Mouse (Mus musculus) retina, embryonic 14.5 days (tissue): ENCODE measurements at regions not wholly inside any gene's neighbourhood (a gene's known extent, or its start where the extent isn't known, plus 50 kb on each side); places are given as distances from the start of the nearest gene placed in this dataset.
A peak's percentile ranks its signal among the peaks of the same experiment; 100 is the strongest.

Experiments
- DNase-seq: peaks from one replicate; pipeline ENCODE4 v3.0.0-alpha.2; 2015; ENCODE audit warnings: low spot score

DNA sequence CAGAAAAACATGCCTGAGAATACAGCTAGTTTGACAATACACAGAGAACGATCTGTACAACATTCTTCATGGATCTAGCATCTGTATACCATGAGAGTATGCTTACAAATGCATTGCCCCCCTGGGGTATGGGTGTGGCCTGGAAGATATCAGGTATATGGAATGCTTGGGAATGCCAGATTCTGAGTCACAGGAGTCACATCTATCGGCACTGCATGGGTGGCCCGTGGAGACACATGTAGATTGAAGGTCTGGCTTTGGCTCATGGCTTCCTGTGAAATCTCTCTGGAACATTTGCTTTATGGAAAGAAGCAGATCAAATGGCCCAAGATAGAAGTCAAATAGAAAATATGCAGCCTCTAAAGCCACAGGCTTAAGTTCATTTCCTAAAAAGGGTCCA lies 59.6 kb downstream of the Kcne4 start:
- DNase-seq: no peak

DNA sequence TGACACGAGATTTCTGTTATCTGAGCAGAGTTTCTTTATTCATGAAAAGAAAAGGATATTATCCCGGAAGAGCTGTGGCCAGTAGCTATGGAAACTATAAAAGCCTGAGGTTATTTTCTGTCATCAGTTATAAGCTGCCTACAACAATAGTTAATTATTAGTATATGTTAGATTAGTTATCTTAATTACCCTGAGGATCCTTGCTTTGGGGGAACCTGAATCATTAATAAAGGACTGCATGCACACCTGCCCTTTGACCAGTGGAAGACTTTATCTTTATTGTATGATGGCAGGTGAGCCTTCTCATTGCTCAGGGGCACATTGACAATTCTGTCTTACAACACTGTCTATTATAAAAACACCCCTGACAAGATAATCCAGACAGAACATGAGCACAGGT lies 62.7 kb downstream of the Kcne4 start:
- DNase-seq: no peak

- DNase-seq: no peak
These were observed 65.9 kb downstream of the Kcne4 start for GRCm38 (mm10) chr1:78882455-78882854.

DNA sequence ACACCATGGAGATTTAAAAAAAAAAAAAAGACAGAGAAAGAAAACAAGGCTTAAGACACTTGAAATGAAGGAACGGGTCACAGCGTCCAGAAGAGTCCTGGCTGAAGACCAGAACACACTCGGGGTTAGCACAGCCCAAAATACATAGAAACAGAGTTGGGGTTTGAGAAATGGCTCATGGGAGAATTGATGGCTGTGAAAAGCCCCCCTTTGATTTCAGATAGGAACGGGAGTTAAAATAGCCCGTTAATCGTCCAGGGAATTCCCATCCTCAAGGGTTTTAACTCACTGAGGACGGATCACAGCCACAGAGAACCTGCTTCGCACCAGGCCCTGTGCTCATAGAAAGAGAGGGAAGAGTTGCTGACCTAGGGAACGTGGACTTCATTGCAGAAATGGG lies 72.7 kb downstream of the Kcne4 start:
- DNase-seq: no peak

DNA sequence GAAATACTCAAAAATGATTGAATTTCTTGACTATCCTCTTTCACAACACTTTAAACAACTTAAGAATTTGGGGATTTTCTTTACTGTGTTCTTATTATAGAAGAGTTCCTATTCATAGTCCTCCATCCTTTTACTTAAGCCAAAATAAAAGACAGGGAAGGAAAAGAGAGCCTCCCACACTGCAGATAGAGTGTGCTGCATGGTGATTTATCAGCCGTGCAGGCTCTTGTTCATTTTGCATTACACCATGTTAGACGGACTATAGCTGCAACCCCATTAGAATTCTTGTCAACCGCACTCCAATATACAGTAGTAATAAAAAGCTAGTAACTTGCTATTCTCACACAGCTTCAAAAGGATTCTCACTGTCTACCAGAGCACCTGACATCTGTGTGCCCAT lies 74.8 kb downstream of the Kcne4 start:
- no peak for DNase-seq

- DNase-seq: no peak
These were observed 77.7 kb downstream of the Kcne4 start for GRCm38 (mm10) chr1:78894301-78894700.

DNA sequence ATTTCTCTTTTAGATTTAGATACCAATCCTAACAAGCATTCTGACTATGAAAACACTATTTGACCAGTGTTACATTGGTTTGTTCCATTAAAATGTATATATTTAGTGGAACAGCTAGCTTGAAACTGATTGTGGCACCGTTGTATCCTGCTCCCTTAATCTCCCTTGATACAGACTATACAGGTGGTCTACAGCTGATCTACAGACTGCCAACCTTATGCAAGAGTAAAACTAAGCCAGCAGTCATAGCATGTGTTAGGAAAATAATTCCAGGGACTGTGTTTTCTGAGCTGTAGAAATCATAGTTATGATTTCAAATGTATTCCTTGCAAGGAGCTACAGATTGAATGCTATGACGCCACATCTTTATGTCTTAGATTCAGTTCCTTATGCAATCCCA lies 78.6 kb downstream of the Kcne4 start:
- no peak for DNase-seq

DNA sequence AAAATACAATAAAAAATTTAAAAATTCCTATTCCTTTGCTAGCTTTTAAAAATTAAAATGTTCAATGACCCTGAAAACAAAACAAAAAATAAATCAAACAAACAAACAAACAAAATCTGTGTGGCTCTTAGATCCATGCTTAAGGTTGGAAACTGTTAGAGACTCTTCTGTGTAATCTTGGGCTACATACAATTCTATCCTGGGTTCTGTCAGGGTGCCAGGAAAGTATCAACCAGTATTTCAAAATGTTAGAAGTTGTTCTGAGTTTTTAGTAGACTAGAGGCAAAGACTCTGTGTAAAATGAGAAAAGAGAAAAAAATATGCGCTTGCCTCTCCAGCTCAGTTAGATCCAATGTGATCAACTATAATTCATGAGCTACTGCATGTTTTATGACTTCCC lies 91.0 kb downstream of the Kcne4 start:
- no peak for DNase-seq

DNA sequence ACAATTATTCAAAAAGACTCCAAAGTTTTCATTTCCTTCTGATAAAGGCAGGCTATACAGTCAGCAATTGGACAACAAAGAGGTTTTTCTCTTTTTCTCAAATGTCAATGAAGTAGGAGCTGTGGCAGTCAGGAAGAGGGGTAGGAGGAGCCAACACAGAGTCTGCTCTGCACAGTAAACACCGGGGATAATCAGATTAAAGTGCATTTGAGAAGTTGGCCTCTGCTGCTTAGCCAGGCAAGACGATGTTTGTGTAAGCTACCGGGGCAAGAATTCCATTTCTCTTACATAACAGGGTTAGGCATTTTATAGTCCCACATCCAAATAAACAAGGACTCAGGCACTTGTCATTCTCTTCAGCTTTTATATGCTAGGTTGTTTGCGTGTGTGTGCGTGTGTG lies 91.4 kb downstream of the Kcne4 start:
- DNase-seq: peak; percentile 10

GRCm38 (mm10) chr1:78913791-78914190 lies 97.2 kb downstream of the Kcne4 start:
- DNase-seq: no peak

DNA sequence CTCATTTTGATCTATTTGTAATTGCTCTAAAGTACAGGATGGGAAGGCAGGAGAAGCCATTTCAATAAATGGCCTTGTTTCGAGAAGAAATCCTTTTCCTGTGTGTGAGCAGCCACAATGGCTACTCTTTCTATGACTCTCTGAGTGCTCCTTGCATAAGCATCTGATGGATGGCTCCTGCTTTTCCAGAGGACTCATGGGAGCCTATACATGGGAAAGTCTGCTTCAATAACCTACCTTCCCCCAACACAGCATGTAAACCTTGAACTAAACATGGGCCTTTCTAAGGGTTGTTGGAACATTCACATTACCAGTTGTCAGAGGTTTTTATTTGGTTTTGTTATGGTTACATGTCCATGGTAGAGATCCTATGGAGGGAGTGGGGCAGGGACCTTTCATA lies 103.3 kb downstream of the Kcne4 start:
- DNase-seq: no peak

- no peak for DNase-seq
These were observed 113.4 kb downstream of the Kcne4 start for GRCm38 (mm10) chr1:78929975-78930374.

DNA sequence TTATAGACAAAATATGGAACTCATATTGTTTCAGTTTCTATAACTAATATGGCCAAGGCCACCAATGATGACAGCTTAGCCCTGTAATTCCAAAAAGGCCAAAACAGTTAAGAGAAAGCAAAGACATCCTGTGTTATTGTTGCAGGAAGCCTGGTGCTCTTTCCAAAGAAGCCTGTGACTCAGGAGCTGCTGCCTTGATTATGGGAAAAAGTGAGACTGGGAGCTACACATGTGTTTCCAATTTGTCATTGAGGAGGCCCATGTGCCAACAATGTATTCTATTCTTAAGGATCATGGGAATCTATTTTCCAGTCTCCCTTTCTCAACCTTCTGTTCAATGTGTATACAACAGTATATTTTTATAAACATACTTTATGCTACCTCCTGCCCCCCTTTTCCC lies 123.3 kb downstream of the Kcne4 start:
- DNase-seq: no peak

- no peak for DNase-seq
These were observed 129.0 kb downstream of the Kcne4 start for GRCm38 (mm10) chr1:78945588-78945987.

DNA sequence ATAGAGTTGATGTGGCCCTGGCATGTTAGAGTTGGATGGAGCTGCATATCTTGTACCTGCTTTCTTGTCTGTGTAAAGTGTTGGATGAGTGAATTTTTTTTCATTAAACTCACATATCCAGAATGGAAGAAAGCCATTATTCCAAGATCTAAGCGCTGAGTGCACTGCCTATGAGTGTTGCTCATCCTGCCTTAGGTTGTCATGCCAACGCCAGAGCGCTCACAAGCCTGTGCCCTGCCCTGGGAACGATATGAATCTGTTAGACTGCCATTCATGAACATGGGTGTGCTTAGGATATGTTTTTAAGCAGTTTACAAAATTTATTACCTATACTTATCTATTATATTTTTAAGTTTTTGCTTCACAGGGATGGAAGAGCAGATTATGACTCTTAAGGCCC lies 163.5 kb downstream of the Kcne4 start:
- DNase-seq: no peak
